Mouse (Mus musculus) thymus, postnatal 25 days (tissue): ENCODE results near the gene Ms4a10.

Source experiments
- DNase-seq: peaks from one replicate; pipeline ENCODE4 v3.0.0; 2022

Ms4a10 gene

DNA sequence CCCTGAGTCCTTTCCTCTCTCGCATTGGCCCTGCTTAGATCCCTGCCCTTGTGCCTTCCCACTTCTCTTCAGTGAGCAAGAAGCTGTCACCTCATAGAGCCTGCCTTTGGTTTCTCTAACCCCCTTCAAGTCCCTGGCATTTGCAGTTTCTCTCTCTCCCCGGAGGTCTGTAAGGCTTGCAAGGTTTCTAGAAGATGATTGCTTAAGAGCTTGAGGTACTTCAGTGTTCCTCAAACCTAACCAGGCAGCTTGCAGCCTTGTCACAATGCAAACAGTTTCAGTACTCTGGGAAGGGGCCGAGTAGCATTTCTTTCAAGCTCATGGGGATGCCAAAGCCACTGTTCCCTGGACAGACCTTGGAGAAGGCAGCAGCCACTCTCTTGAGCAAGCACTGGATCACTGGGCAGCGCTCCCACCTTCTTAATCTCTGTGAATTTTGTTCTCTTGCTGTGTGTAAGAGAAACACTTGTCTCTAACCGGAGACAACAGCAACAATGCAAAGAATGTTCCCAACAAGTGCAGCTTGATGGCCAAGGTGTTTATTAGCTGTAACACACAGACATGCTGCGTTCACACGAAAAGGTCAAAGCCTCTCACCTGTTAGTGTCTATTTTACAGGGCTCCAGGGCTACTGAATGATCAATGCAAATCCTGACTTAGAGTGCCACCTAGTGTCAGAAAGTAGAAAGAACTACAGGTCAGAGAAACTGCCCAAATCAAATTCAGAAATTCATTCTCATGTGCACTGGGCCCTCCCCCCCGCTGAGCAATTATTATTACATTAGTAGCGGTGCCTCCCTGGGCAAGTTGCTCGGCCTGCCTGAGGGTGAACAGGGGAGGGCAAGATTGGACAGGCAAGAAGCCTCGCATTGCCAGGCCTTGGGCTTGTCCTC lies 15.1 kb downstream of the Ms4a10 start:
- DNase-seq, result peak; percentile 34

DNA sequence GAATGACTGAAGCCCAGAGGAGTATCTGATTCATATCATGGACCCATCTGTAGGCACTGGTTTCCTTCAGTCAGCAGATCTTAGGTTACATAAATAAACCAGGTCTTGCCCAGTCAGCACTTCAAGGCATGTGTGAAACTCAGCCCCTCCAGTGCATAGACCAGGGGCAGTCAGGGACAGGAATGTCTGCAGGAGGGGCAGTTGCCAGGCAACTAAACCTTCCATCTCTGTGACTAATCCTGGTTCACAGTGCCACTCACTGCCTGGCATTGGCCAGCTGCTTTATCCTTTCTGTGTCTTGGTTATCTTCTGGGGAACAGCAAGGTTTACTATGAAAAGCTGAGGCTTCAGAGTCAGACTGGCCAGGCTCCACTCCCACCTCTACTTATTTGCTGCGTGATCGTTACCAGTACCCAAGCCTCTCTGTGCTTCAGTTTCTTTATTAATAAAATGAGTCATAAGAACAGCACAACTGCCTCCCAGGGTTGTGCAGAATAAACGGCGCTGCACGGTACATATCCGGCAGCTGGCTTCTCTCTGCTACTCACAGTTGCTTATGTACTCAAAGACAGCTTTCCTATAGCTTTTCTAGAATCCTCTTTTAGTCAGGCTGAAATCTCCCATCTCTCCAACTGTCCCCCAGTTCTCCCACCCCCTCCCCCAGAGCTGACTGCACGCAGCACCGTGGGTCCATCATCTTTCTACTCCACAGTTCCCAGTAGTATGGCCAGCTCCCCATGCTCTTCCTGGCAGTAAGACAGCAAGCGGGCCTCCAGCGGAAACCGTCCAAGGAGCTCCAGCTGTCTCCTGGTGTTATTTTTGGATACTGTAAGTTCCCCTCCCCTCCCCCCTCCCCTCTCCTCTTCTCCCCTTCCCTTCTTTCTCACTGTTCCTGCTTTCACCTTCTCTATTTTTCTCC lies 22.2 kb downstream of the Ms4a10 start:
- no peak for DNase-seq

DNA sequence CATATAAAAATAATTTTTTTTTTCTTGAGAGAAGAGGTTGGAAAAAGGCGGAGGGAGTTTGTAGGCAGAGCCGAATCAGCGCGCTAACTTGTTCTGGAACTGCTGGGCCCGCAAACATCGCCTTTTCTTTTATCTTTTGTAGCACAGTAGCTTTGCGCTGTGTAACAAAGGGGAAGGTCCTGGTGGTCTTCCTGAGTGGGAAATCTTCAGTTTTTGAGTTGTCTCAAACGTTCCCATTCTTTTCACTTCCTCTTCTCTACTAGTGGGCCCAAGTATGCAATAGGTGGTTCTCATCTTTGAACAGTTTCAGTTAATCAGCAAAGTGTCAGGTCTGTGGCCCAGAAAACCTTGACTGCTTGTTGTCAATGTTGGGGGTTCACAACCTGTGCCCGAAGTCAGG lies 24.9 kb downstream of the Ms4a10 start:
- no peak for DNase-seq

DNA sequence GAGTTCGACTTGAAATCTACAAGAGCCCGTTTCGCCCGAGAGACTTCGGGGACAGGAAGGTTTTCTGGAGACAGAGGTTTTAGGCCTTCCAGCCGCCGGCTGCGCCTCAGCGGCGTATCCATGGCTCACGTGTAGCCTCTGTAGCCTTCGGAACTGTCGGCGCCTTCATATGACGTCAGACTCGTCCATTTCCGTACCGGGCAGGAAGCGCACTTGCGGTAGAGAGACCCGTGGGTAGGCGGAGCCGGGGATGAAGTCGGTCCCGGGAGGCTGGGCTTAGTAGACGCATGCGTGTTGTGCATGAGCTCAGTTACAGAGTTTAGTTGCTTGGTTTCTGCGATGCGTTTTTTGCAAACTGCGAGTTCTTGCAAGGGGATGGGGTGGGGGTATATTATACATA lies 25.4 kb downstream of the Ms4a10 start, which contains the start of gene Ccdc86:
TSS of gene Ccdc86 (minus strand) at position 155 of the 400 bp plus-strand sequence.
- DNase-seq, result peak; percentile 94

DNA sequence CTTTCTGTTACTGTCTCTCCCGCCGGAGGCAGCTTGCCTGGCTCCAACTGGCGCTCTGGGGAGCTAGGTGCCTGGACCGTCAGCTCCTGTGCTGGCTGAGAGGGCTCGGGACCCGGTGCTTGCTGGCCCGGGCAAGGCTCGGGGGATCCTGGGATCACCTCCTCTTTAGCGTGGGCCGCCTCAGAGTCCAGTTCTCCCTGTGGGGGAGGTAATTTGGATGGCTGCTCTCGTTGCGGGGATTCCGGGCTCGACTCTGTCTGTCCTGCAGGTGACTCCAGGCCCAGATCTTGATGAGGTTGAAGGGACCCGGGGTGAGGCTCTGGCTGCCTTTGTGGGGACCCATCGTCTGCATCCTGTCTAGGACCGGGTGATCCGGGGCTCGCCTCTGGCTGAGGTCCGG lies 26.1 kb downstream of the Ms4a10 start:
- DNase-seq, result peak; percentile 12

DNA sequence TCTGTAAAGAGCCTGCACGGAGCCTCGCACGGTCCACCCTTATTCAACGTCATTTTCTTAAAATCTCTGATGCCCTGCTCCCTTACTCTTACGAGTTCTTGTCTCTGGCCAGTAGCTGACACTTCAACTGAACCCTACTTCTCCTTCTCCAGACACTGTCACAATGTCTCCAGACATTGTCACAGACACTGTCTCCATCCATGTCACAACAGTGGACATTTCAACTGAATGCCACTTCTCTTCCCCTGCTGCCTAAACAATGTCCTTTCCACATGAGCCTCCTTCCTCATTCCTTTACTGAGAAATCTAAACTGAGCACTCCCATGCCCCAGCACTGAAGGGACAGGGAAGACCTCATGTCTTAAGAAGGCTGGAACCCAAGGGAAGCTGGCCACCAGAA lies 27.3 kb downstream of the Ms4a10 start:
- no peak for DNase-seq

DNA sequence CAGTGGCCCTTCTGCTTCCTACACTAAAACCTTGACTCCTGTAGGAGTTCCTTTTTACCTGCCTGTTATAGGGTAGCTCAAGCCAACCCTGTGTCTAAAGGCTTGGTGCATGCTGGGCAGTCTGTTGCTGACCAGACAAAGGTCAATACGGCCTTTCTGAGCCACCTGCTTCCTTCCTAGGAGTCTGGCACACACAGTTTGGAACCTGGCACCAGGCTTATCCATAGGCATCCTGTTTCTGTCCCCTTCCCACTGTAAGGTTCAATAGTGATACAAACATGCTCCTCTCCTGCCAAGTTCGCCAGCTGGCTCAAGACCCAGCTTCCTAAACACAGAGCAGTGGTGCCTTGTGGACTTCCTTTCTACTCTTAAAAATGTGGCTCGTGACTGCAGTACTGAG lies 28.0 kb downstream of the Ms4a10 start:
- no peak for DNase-seq

DNA sequence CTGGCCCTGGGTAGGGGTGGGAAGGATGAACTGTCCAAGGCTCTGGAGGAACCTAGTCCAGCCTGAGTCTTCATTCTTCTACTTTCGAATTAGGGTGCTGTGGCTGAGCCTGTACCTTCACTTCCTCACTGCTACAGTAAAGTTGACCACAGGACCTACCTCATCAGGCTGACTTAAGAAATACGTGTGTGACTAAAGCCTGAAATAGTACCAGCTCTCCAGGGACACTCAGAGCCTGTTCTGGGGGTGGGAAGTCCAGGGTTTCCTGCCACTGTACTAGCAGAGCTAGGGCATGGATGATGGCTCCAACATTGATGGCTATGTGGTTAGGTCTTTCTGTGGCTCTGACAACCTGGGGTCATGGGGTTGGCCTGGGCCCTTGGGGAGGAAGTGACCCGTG lies 30.5 kb downstream of the Ms4a10 start:
- DNase-seq, result no peak

DNA sequence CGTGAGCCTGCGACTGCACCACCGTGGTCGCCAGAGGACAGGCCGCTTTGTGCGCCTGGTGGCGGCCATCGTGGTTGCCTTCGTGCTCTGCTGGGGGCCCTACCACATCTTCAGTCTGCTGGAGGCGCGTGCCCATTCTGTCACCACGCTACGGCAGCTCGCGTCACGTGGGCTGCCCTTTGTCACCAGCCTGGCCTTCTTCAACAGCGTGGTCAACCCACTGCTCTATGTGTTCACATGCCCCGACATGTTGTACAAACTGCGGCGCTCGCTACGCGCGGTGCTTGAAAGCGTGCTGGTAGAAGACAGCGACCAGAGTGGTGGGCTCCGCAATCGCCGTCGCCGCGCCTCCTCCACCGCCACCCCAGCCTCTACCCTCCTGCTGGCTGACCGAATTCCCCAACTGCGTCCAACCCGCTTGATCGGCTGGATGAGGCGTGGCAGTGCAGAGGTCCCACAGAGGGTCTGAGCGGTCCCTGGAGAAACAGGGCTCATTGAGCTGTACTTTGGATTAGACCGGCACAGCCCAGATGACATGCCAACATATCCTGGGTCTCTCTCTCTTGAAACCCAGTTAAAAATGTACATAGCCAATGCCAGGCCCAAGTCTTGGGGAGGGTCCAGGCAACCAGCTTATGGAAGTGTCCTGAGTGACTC lies 33.5 kb downstream of the Ms4a10 start:
- no peak for DNase-seq

DNA sequence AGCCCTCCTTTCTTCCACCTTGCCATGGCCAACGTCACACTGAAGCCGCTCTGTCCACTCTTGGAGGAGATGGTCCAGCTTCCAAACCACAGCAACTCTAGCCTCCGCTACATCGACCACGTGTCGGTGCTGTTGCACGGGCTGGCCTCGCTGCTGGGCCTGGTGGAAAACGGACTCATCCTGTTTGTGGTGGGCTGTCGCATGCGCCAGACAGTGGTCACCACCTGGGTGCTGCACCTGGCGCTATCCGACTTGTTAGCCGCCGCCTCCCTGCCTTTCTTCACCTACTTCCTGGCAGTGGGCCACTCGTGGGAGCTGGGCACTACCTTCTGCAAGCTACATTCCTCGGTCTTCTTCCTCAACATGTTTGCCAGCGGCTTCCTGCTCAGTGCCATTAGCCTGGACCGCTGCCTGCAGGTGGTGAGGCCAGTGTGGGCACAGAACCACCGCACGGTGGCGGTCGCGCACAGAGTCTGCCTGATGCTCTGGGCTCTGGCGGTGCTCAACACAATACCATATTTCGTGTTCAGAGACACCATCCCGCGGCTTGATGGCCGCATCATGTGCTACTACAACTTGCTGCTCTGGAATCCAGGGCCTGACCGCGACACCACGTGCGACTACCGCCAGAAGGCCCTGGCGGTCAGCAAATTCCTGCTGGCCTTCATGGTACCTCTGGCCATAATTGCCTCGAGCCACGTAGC lies 34.2 kb downstream of the Ms4a10 start:
- peak; percentile 58 for DNase-seq

DNA sequence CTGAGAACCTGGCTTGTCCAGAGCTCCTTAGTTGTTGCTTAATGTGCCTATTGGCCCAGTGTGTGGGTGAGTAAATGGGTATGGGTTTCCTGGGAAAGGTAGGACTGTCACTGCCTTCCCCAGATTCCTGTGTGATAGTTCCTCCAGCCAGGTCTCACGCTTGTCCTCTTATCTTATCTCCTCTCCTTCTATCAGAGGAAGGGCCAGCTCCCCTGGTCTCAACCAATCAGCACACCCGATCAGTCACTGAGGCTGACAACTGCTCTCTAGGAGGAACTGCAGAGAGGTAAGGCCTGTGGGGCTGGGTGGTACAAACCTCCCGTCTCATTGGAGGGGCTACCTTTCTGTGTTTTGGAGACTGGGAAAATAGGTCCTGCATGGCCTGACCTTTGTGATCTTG lies 35.7 kb downstream of the Ms4a10 start:
- DNase-seq, result no peak

DNA sequence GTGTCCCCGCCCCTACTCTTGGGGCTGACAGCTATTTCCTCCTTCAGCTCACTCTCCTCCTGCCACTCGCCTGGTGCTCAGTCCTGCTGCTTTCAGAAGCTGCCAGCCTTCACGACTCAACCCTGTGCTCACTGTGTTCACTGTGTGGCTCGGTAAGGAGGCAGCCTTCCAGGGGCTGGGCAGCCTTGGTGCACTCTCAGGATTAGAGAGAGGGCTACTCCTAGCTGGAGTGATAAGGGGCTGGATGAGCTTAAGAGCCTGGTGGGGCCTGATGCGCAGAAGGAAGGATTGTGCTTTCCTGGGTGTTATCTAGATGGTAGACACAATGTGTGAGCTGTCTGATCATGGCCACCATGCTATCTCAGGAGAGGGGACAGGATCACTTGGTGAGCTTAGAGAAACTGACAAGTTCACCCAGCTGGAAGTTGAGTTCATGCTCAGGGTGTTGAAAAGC lies 37.3 kb downstream of the Ms4a10 start, which contains the start of gene Ptgdr2:
TSS of gene Ptgdr2 (plus strand) at position 51 of the 454 bp plus-strand sequence.
- no peak for DNase-seq

DNA sequence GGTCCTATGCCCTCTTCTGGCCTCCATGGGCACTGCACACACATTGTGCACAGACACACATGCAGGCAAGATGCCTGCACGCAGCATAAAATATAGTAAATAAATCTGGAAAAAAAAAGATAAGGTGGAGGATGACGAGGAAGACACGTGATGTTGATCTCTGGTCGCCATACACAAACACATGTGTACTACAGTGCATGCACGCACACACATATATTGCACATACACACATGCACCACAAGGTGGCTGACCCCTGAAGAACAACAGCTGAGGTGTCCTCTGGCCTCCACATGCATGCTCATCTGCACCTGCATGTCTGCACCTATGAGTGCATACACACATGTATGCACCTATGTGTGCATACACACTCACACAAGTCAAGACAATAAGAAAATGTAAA lies 38.4 kb downstream of the Ms4a10 start:
- DNase-seq, result no peak

DNA sequence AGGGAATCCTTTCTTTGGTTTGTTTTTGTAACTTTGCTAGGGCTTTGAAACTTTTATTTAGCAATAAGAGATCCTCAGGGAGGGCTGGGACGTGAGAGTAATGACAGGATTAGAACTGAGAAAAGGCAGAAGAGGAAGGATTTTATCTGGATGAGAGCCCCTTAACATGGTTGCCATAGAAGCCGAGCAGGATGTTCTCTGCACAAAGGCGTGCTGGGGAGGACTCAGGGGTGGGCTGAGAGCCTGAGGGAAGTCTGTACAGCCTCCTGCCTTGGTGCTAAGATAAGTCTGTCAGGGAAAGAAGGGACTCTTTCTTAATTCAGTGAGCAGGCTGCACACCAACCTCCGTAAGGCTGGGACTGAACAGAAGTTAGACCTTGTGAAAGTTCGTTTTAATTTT lies 39.4 kb downstream of the Ms4a10 start:
- DNase-seq, result no peak

DNA sequence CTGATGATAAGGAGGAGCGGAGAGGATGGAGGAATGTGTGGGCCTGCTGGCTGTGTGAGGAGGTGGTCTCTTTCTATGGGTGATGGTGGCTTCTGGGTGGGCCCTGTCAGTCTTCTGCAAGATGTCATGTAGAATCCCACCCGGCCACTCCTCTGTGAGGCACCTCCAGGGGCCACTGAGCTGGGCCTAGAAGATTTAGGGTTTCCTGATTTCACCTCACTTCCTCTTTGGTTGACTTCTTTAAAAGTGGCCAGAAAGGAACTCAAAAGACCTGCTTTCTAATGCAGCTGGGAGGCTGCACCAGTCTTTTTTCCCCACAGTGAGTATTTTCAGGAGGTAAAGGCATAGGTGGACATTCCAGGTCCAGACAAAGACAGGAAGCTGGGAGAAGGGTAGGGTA lies 43.8 kb downstream of the Ms4a10 start:
- no peak for DNase-seq

DNA sequence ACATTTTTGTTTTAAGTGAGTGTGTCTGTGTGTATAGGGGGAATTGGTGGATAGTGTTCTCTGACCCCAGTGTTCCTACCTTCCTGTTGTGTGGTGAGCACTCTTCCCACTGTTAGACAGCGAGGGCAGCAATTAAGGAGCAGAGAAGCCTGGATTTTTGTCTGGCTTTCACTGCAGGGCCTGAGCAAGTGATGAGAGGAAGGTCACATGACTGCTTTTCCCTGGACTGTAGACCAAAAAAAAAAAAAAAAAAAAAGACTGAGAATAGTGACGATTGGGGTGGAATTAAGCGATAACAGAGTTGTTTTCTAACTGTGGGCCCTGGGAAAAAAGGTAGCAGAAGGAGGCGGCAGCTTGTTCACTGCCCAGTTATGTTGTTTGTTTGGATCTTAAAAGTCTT lies 47.8 kb downstream of the Ms4a10 start:
- DNase-seq, result no peak

DNA sequence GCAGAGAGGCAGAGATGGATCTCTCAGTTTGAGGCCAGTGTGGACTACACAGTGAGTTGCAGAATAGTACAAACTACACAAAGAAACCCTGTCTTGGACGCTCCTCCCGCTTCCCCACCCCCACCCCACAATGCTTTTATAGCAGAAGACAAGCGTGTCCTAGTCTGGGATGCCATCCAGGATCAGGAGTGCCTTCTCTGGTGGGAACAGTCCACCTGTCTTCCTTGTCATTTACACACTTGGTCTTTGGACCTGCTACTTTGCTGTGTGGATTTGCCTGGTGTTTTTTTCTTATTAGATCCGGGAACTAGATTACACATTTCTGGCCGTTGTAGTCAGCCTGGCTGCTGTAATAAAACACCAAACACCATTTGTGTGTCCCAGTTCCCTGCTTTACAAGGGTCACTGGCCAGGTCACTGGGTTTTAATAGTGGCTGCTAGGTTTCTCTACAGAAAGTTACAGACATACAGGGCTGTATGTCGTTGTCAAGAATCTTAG lies 48.3 kb downstream of the Ms4a10 start:
- no peak for DNase-seq

DNA sequence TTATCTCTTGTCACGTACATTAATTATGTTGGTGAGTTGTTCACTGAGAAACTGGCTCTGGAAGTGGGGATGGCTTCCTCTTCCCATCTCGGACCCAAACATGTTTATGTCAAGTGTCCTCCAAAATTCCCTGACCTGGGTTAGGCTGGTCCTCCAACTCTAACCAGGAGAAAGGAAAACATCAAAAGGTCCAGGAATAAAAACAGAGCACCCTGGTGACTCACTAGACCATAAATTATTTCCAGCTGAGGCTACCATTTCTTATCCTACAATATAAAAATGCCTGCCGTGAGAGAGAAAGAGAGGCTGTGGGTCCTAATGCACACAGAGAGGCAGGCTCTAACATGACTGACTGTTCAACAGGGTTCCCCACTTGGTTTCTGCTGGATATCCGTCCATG lies 50.2 kb downstream of the Ms4a10 start:
- no peak for DNase-seq

DNA sequence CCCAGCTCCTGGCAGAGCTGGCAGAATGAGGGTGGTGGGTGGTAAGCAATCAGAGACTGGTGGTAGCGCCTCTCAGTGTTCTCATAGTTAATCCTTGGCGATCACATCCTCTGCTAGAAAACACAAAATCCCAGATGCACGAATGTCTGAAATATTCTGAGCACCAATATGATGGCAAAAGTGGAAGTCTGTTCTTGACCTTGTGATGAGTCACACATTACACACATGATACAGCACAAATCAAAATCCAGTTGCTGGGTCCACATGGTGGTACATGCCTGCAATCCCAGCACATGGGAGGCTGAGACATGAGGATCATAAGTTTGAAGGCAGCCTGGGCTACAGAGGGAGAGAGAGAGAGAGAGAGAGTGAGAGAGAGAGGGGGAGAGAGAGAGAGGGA lies 53.4 kb downstream of the Ms4a10 start:
- DNase-seq, result no peak

DNA sequence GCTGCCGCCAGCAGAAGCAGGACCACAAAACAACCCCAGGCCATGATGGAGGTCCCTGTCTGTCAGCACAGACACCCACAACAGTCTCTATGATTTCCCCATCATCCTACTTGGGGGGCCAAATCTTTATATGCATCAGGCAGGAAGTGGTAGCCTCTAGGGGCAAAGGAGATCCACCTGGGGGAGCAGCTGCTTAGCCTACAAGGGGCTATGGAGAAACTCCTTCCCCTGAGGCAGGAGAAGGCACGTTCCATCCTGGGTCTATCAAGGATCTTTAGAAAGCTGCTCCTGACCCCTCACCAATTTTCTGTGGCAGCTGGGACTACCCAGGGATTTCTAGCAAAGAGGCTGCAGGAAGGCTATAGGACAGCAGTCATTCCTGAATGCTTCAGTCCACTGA lies 53.9 kb downstream of the Ms4a10 start, which contains the start of gene Zp1:
TSS of gene Zp1 (minus strand) at position 101 of the 400 bp plus-strand sequence.
- DNase-seq, result no peak

DNA sequence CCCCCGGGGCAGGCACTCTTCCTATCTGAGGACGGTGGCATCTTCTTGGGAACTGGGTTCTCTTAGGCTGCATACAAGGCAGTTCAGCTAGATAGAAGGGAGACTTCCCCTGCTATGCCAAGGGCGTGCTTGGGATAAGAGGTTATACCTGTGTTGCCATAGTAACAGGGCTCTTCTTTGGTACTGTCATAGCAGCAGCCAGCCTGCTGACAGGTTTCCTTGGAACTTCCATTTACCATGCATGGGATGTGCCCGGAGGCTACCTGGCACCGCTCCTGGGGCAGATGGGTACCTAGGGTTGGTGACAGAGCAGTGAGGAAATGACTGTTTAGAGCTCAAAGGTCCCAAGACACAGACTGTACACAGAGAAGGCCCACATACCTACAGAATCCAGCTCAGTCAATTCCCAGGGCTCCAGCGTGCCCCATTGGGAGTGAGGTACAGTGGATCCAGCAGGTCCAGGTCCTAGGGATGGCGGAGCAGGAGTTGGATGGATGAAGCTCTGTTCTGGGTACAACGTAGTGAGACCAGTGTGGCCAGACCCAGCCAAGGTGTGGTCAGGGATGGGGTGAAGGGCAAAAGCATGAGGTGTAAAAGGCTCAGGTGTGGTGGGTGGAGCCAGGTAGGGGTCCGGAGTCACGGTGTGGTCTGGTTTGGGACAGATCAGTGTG lies 56.0 kb downstream of the Ms4a10 start:
- DNase-seq, result no peak

DNA sequence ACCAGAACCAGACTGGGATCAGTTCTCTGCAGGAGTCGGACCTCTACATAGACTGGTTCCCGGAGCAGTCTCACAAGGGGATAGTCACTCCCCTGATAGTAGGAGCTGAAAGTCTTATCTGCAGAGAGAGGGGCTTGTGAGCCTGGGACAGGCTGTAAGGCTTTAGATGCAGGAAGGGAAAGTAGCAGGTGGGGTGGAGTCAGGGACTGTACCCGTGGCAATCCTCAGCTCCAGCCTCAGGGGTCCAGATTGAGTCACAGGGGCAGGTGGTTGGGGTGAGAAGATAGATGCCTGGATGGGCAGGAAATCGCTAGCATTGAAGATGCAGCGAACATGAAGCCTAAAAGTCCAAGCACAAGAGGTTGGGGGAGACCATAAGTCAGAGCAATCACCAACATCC lies 58.0 kb downstream of the Ms4a10 start:
- DNase-seq, result no peak
